Mouse (Mus musculus) kidney, adult 9 months (tissue): Measurements from ENCODE around the gene Tm4sf4.

Source experiments
- DNase-seq: peaks from one replicate; pipeline ENCODE4 v3.0.0; 2022

Tm4sf4 gene

GRCm38 (mm10) chr3:57480640-57481039 lies 55.5 kb downstream of the Tm4sf4 start:
- no peak for DNase-seq

GRCm38 (mm10) chr3:57481981-57482380 lies 56.9 kb downstream of the Tm4sf4 start:
- DNase-seq = no peak

DNA sequence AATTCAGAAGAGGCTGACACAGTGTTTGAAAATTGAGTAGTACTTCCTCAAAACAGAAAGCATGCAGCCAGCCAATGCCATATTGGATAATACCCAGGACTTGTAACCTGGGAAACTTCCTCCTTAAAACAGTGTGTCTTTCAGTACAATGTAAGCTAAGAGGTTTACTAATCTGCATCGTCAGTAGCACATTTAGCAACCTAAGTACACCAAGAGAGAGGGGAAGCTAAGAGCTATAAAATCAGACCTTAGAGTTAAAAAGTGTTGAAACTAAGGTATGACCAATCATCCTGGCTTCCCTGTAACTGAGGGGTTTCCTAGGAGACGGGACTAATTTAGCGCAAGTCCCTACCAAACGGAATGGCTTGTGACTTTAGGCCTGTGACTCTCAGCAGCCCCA lies 61.0 kb downstream of the Tm4sf4 start:
- DNase-seq = no peak

DNA sequence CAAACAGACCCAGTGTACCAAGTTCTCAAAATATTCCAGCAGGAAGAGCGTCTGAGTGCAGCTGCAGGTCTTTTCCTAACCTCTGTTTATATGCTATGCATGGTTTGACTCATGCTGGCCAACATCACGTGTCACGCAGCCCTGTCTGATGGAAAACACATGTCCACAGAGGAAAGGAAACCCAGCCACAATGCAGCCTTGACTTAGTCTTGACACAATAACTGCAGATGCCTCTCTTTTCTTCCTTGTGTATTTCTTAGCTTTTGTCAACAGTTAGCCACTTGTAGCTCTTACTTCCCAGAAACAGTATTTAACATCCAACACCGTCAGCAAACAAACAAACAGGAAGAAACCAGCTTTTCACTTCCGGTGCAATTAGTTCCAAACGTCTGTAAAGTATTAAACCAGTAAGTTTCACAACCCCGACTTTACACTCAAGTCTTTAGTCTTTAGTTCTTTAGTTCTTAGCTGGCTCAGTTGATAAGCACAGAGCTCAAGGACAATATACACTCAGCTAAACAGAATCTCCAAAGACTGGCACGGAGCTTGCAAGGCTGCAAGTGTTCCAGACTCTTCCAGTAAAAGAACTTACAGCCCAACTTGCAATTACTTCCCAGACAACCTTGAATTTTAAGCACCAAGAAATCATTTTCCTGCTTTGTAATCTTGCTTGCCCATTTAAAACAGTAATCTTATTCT lies 62.5 kb downstream of the Tm4sf4 start:
- DNase-seq = peak; percentile 60
